Mouse (Mus musculus): Measurements from ENCODE around the gene Sympk. TPM values are rescaled to one million over a fixed set of nuclear protein-coding genes. Genes with fewer than 3 reads are reported as not detected.

The Sympk gene
- polyA plus RNA-seq, 1 experiment from 2014 or later = 22.5 TPM

DNA sequence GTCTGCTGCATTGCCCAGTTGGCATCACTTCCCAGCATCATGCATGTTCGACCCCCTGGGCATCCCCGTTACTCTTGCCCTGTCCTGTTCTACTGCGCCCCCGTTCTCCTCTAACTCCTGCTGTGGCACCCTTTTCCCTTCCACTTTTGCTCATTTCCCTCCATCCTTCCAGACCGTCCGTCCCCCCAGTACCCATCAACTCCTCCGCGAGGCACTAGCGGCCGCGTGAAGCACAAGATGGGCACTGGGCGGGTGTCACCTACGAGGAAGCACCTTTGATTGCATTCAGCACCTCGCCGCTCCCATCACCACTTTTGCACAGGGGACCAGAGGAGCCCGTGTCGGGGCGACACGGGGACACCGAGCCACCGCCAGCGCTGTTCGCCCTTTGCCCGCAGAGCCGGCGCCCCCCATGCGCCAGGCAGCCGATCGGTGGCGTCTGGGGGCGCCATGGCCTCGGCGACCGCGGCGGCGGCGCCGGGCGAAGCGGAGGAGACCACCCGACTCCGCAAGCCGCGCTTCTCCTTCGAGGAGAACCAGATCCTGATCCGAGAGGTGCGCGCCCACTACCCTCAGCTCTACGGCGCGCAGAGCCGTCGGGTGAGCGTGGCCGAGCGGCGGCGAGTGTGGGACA, 32.4 kb upstream of the Sympk start:
- Histone ChIP-seq H3K36me3 (ENCODE audit: control insufficient read depth, insufficient read depth, low read length) (no peaks in the 10 kb centered on the region), H3K9me3 (replicated peaks; ENCODE audit: control insufficient read depth, low read length) (no peaks in the 10 kb centered on the region), H3K4me2 (ENCODE audit: low read depth, low read length) (peak overlapping the region; percentile 87), H3K4me1 (ENCODE audit: control insufficient read depth, insufficient read depth, low read length) (peaks cover 18% of the 10 kb centered on the region; the same call in 1 of the 2 replicates), H3K4me3 (replicated peaks; ENCODE audit: low read length) (peak overlapping the region; percentile 60), H3K27me3 (ENCODE audit: control insufficient read depth, insufficient read depth, low read length) (peaks cover 19% of the 10 kb centered on the region; the same call in 1 of the 2 replicates), H3K9ac (ENCODE audit: low read length) (peak overlapping the region; percentile 73), H3K27ac (ENCODE audit: low read length) (no peak overlapping the region)
- 1% methylated on average over 59 of the region's 59 CpGs for WGBS
- no peak for ATAC-seq (ENCODE audit: insufficient read depth, low FRiP score)

DNA sequence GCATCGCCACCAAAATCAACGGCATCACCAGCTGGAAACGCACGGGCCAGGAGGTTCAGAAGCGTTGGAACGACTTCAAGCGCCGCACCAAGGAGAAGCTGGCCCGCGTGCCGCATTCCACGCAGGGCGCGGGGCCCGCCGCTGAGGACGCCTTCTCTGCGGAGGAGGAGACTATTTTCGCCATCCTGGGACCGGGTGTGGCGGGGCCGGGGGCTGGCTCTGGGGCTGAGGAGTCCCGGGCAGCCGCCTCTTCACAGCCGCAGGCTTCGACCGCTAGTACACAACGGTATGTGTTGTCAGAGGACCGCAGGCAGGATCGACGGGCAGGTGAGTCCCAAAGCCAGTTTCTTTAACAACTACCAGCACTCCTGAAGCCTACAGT, 31.9 kb upstream of the Sympk start:
- peak overlapping the region; percentile 60 for H3K4me3 ChIP-seq (replicated peaks; ENCODE audit: low read length)
- H3K9me3 ChIP-seq (replicated peaks; ENCODE audit: control insufficient read depth, low read length) = no peaks in the 10 kb centered on the region
- peak overlapping the region; percentile 73 for H3K9ac ChIP-seq (ENCODE audit: low read length)
- peaks cover 18% of the 10 kb centered on the region; the same call in 1 of the 2 replicates for H3K4me1 ChIP-seq (ENCODE audit: control insufficient read depth, insufficient read depth, low read length)
- 3% methylated on average over 31 of the region's 31 CpGs for WGBS
- H3K36me3 ChIP-seq (ENCODE audit: control insufficient read depth, insufficient read depth, low read length) = no peaks in the 10 kb centered on the region
- peak overlapping the region; percentile 87 for H3K4me2 ChIP-seq (ENCODE audit: low read depth, low read length)
- no peak for ATAC-seq (ENCODE audit: insufficient read depth, low FRiP score)
- H3K27me3 ChIP-seq (ENCODE audit: control insufficient read depth, insufficient read depth, low read length) = peaks cover 19% of the 10 kb centered on the region; the same call in 1 of the 2 replicates
- H3K27ac ChIP-seq (ENCODE audit: low read length) = no peak overlapping the region

DNA sequence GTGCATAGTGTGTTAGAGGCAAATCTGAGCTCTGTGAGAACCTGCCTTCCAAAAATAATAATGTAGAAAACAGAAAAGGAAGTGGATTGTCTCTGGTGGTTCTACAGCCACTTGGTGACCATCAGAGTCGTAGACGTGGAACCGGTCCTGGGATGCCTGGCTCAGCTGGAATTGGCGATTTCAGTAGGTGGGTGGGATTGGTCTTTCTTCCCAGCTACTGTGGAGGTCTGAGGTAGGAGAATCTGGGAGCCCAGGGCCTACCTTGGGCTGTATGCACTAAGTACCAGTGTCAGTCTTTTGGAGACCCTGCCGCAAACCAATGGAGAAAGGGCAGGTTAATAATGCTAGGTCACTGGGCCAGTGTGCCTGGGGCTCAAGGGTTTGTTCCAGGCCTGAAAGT, 31.1 kb upstream of the Sympk start:
- 90% methylated on average over 5 of the region's 5 CpGs for WGBS
- H3K27me3 ChIP-seq (ENCODE audit: control insufficient read depth, insufficient read depth, low read length) = peaks cover 19% of the 10 kb centered on the region; the same call in 1 of the 2 replicates
- H3K4me2 ChIP-seq (ENCODE audit: low read depth, low read length) = no peak overlapping the region
- H3K4me1 ChIP-seq (ENCODE audit: control insufficient read depth, insufficient read depth, low read length) = peaks cover 18% of the 10 kb centered on the region; the same call in 1 of the 2 replicates
- no peaks in the 10 kb centered on the region for H3K9me3 ChIP-seq (replicated peaks; ENCODE audit: control insufficient read depth, low read length)
- H3K9ac ChIP-seq (ENCODE audit: low read length) = no peak overlapping the region
- H3K36me3 ChIP-seq (ENCODE audit: control insufficient read depth, insufficient read depth, low read length) = no peaks in the 10 kb centered on the region
- no peak overlapping the region for H3K27ac ChIP-seq (ENCODE audit: low read length)
- ATAC-seq (ENCODE audit: insufficient read depth, low FRiP score) = no peak
- H3K4me3 ChIP-seq (replicated peaks; ENCODE audit: low read length) = no peak overlapping the region

DNA sequence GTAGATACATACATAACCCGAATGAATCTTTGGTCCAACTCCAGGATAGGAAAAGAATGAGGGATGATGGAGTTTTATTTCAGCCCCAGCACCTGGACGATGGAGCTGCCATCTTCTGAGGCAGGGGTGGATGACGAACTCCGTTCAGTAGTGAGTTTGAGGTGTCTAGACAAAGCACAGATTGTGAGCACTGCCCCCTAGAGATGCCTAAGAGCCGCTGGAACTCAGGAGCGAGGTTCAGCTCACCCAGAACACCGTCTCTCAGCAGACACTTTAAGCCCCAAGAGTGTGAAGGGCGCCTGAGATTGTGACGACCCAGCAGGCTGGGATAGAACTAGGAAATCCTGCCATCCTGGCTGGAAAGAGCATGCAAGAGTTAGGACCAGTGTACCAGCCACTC, 25.3 kb upstream of the Sympk start:
- 44% methylated on average over 9 of the region's 9 CpGs for WGBS

DNA sequence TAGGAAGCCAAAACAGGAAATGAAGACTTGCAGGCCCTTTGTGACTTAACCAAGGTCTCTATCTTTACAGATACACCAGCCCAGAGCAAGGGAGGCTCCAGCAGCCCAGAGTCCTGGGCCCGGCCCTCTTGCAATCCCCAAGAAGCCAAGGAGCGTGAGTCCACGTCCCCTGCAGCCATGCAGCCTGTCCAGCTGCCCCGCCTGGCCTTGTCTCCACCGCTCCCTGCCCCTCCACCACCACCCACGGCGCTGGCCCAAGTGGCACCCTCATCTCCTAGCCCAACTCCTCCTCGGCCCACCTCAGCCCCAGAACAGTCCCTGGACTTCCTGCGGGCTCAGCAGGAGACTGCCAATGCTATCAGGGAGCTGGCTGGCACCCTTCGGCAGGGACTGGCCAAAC, 23.8 kb upstream of the Sympk start:
- peaks cover 5% of the 10 kb centered on the region; the same call in 1 of the 2 replicates for H3K36me3 ChIP-seq (ENCODE audit: control insufficient read depth, insufficient read depth, low read length)
- H3K4me3 ChIP-seq (replicated peaks; ENCODE audit: low read length) = peak overlapping the region; percentile 40
- 46% methylated on average over 10 of the region's 10 CpGs for WGBS
- H3K9me3 ChIP-seq (replicated peaks; ENCODE audit: control insufficient read depth, low read length) = no peaks in the 10 kb centered on the region
- no peak for ATAC-seq (ENCODE audit: insufficient read depth, low FRiP score)
- peak overlapping the region; percentile 53 for H3K4me2 ChIP-seq (ENCODE audit: low read depth, low read length)
- H3K27me3 ChIP-seq (ENCODE audit: control insufficient read depth, insufficient read depth, low read length) = no peaks in the 10 kb centered on the region
- H3K9ac ChIP-seq (ENCODE audit: low read length) = peak overlapping the region; percentile 65
- H3K4me1 ChIP-seq (ENCODE audit: control insufficient read depth, insufficient read depth, low read length) = peaks cover 29% of the 10 kb centered on the region
- H3K27ac ChIP-seq (ENCODE audit: low read length) = peak overlapping the region; percentile 81; the same call in 1 of the 2 replicates

More for the DNA sequence above, 25.3 kb upstream of the Sympk start:
- H3K9me3 ChIP-seq (replicated peaks; ENCODE audit: control insufficient read depth, low read length) = no peaks in the 10 kb centered on the region
- H3K9ac ChIP-seq (ENCODE audit: low read length) = no peak overlapping the region
- no peak overlapping the region for H3K27ac ChIP-seq (ENCODE audit: low read length)
- H3K4me3 ChIP-seq (replicated peaks; ENCODE audit: low read length) = no peak overlapping the region
- no peaks in the 10 kb centered on the region for H3K27me3 ChIP-seq (ENCODE audit: control insufficient read depth, insufficient read depth, low read length)
- no peak for ATAC-seq (ENCODE audit: insufficient read depth, low FRiP score)
- peaks cover 24% of the 10 kb centered on the region for H3K4me1 ChIP-seq (ENCODE audit: control insufficient read depth, insufficient read depth, low read length)
- H3K36me3 ChIP-seq (ENCODE audit: control insufficient read depth, insufficient read depth, low read length) = no peaks in the 10 kb centered on the region
- H3K4me2 ChIP-seq (ENCODE audit: low read depth, low read length) = no peak overlapping the region

DNA sequence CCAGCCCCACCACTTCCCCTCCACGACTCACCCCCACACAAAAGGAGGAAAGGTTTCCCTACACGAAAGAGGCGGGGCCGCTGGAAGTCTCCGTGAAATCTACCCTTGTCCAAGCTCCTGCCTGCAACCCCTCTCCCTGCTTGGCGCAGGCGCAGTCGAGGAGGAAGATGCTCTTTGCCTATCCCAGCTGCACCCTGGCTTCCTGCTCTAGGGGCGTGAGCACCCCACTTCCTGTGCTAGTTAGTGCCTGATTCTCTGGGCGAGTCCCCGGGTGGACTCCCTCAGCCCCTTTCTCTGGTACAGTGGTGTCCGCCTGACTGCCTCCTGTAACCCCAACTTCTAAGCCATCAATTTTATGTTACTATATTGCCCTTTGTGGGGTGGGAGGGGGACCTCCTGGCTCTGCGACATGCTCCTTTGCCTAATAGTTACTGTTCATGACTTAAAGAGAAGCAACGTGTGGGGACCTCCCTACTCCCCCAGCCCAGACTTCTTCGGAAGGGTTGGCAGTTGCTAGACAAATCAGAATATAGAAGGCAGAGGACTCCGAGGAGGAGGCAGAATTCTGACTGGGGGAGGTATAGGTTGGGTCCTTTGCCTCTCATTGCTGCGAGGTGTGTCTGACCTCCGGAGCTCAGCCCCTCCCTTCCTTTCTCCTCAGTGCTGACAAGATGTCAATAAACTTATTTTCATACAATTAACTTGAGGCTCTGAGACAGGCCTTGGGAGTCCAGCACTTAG, 22.9 kb upstream of the Sympk start:
- Histone ChIP-seq H3K4me1 (ENCODE audit: control insufficient read depth, insufficient read depth, low read length) (peaks cover 37% of the 10 kb centered on the region), H3K4me2 (ENCODE audit: low read depth, low read length) (peak overlapping the region; percentile 53), H3K36me3 (ENCODE audit: control insufficient read depth, insufficient read depth, low read length) (peaks cover 6% of the 10 kb centered on the region; the same call in 1 of the 2 replicates), H3K27ac (ENCODE audit: low read length) (peak overlapping the region; percentile 81), H3K4me3 (replicated peaks; ENCODE audit: low read length) (peak overlapping the region; percentile 40), H3K9ac (ENCODE audit: low read length) (peak overlapping the region; percentile 65), H3K27me3 (ENCODE audit: control insufficient read depth, insufficient read depth, low read length) (no peaks in the 10 kb centered on the region), H3K9me3 (replicated peaks; ENCODE audit: control insufficient read depth, low read length) (no peaks in the 10 kb centered on the region)
- ATAC-seq (ENCODE audit: insufficient read depth, low FRiP score) = no peak; the same call in 1 of the 2 replicates
- WGBS = 31% methylated on average over 18 of the region's 18 CpGs

DNA sequence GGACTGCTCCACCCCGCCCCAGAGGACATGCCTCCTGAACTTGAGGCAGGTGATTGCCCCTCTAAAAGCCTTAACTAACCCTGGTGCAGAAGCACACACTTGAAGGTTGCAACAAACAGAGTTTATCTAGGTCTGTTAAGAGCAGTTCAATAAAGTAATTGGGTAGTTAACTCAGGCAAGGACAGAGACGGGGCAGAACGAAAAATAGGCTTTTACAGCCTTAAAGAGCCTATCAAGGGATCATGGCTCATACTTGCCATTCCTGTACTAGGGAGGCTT, 22.4 kb upstream of the Sympk start:
- Histone ChIP-seq H3K9ac (ENCODE audit: low read length) (peak overlapping the region; percentile 65; the same call in 1 of the 2 replicates), H3K27me3 (ENCODE audit: control insufficient read depth, insufficient read depth, low read length) (no peaks in the 10 kb centered on the region), H3K4me2 (ENCODE audit: low read depth, low read length) (peak overlapping the region; percentile 53; the same call in 1 of the 2 replicates), H3K4me1 (ENCODE audit: control insufficient read depth, insufficient read depth, low read length) (peaks cover 41% of the 10 kb centered on the region), H3K9me3 (replicated peaks; ENCODE audit: control insufficient read depth, low read length) (no peaks in the 10 kb centered on the region), H3K27ac (ENCODE audit: low read length) (peak overlapping the region; percentile 81), H3K4me3 (replicated peaks; ENCODE audit: low read length) (no peak overlapping the region), H3K36me3 (ENCODE audit: control insufficient read depth, insufficient read depth, low read length) (peaks cover 6% of the 10 kb centered on the region; the same call in 1 of the 2 replicates)
- ATAC-seq (ENCODE audit: insufficient read depth, low FRiP score) = no peak
- whole genome bisulfite sequencing = 57% methylated on average over 3 of the region's 3 CpGs

DNA sequence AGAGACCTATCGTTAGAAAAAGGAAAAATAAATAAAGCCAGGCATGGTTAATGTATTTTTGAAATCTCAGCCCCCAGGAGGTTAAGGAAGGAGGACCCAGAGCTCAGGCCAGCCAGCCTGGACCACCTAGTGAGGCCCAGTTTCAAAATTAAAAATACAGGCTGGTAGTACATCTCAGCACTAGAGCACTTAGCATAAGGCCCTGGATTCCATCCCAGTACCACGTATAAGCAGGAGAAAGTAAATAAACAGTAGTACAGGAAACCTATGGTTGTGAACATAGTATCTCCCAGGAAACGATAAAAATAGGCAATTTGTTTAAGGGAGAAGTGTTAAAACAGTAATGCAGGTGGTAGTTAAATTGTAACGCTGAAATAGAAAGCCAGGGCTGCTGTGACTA, 22.1 kb upstream of the Sympk start:
- Histone ChIP-seq H3K9me3 (replicated peaks; ENCODE audit: control insufficient read depth, low read length) (no peaks in the 10 kb centered on the region), H3K27ac (ENCODE audit: low read length) (peak overlapping the region; percentile 81), H3K4me3 (replicated peaks; ENCODE audit: low read length) (peak overlapping the region; percentile 46), H3K4me2 (ENCODE audit: low read depth, low read length) (peak overlapping the region; percentile 64), H3K9ac (ENCODE audit: low read length) (peak overlapping the region; percentile 72), H3K4me1 (ENCODE audit: control insufficient read depth, insufficient read depth, low read length) (peaks cover 44% of the 10 kb centered on the region), H3K36me3 (ENCODE audit: control insufficient read depth, insufficient read depth, low read length) (peaks cover 6% of the 10 kb centered on the region; the same call in 1 of the 2 replicates), H3K27me3 (ENCODE audit: control insufficient read depth, insufficient read depth, low read length) (no peaks in the 10 kb centered on the region)
- no peak for ATAC-seq (ENCODE audit: insufficient read depth, low FRiP score)
- WGBS = 13% methylated on average over 4 of the region's 4 CpGs

DNA sequence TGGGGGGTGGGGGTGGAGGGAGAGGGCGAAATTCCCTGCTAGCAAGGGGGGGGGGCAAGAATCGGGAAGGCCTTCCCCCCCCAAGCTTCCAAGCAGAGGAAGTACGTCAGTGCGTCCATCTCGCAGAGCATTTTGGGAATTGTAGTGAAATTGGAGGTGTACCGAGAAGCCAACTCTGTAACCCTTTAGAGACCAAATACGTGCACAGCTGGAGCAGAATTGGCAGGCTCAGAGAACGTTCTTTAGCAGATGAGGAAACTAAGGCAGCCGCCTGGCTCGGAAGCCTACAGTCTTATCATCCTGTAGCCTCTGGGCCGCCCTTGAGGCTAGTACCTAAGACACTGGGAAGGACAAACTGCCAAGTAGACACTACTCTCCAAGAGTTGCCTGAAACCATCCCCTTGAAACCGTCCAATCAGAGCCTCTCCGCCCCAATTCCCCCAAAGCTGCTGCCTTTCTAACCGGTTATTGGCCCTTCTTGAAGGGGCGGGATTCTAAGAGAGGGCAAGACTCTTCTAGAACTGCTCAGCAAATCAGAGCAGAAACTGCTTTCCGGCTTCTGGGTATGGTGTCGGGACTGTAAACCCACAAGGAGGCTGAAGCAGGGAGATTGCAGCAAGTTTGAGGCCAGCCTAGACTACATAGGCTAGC, 21.2 kb upstream of the Sympk start:
- H3K27me3 ChIP-seq (ENCODE audit: control insufficient read depth, insufficient read depth, low read length) = no peaks in the 10 kb centered on the region
- peak overlapping the region; percentile 72 for H3K9ac ChIP-seq (ENCODE audit: low read length)
- H3K27ac ChIP-seq (ENCODE audit: low read length) = peak overlapping the region; percentile 81
- H3K9me3 ChIP-seq (replicated peaks; ENCODE audit: control insufficient read depth, low read length) = no peaks in the 10 kb centered on the region
- 2% methylated on average over 17 of the region's 17 CpGs for WGBS
- H3K4me3 ChIP-seq (replicated peaks; ENCODE audit: low read length) = peak overlapping the region; percentile 46
- H3K4me2 ChIP-seq (ENCODE audit: low read depth, low read length) = peak overlapping the region; percentile 64
- H3K36me3 ChIP-seq (ENCODE audit: control insufficient read depth, insufficient read depth, low read length) = peaks cover 6% of the 10 kb centered on the region; the same call in 1 of the 2 replicates
- peaks cover 46% of the 10 kb centered on the region for H3K4me1 ChIP-seq (ENCODE audit: control insufficient read depth, insufficient read depth, low read length)
- peak; percentile 45; the same call in 1 of the 2 replicates for ATAC-seq (ENCODE audit: insufficient read depth, low FRiP score)

Data from stomach, embryonic 16.5 days (tissue).